Mouse (Mus musculus): ENCODE data around the gene Gm49776.

DNA sequence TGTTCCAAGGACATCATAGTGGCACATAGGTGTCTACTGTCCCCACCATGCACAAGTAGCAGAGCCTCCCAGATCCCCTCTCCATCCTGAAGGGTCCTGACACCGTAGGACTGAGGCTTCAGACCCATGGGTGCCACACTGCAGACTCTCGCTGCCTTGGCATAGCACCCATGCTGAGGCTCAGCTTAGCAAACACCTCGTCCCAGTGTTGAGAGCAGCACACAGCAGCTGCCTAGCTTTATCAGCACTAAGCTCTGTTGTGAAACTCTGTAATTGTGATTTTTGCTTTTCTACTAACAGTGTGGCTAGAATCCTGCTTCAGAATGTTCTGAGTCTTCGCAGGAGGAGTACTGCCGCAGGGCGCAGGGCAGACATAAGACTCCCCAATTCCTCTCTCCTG is 60.2 kb downstream of the Gm49776 start:
- no peak for TF ChIP-seq CTCF (IDR thresholded peaks at IDR 0.05; ENCODE audit: control insufficient read depth, insufficient read depth, insufficient read length)
- no peak for TF ChIP-seq MAX (IDR thresholded peaks at IDR 0.05)
- no peak for TF ChIP-seq MYOG (IDR thresholded peaks at IDR 0.05; ENCODE audit: control insufficient read depth, extremely low read depth, insufficient read length)
- TF ChIP-seq USF1 (IDR thresholded peaks at IDR 0.05; ENCODE audit: low read depth): no peak
- TF ChIP-seq MYOD1 (IDR thresholded peaks at IDR 0.05; ENCODE audit: control insufficient read depth, insufficient read length, low read depth): no peak

All from C2C12 (cell line).